Mouse (Mus musculus): ENCODE results near the gene Prkar2a. TPM values are rescaled to one million over a fixed set of nuclear protein-coding genes. Genes with fewer than 3 reads are reported as not detected.

Prkar2a gene
- total RNA-seq, 2 experiments from 2014 or later, result 92.4 to 112 TPM

GRCm38 (mm10) chr9:108691371-108691770 is 2.3 kb downstream of the Prkar2a start:
- intact Hi-C loops (cut with DNase I; ENCODE audit: low total_unique reads), result no loop called here
- DNase-seq, result no peak

GRCm38 (mm10) chr9:108691846-108692225 is 2.7 kb downstream of the Prkar2a start:
- intact Hi-C loops (cut with DNase I; ENCODE audit: low total_unique reads), result no loop called here
- peak; percentile 89 for DNase-seq

DNA sequence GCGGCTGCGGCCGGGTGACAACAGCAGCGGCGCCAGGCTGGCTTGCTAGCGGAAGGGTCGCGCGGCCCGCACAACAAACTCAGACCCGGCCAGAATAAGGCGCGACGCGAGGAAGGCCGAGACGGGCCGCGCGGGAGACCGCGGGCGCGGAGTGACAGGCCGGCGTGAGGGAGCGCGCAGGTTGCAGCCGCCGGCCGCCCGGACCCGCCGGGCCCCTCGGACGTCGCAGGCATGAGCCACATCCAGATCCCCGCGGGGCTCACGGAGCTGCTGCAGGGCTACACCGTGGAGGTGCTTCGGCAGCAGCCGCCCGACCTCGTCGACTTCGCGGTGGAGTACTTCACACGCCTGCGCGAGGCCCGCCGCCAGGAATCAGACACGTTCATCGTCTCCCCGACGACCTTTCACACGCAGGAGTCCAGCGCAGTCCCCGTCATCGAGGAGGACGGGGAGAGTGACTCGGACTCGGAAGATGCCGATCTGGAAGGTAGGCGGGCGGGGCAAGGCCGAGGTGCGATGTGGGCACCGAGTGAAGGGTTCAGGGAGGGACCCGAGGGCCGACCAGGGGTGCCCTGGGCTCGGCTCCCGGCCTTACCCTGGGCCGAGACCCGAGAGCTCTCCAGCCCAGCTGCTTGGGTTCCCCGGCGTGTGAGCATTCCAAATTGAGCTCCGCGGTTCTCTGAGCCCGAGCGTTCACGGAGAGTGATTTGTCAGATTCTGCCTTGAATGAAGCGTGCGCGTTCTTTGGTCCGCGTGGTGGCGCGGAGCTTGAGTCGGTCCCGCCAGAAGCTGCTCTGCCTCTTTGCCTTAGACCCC is 3.3 kb downstream of the Prkar2a start:
- intact Hi-C loops (cut with DNase I; ENCODE audit: low total_unique reads), result no loop called here
- peak; percentile 53 for DNase-seq

DNA sequence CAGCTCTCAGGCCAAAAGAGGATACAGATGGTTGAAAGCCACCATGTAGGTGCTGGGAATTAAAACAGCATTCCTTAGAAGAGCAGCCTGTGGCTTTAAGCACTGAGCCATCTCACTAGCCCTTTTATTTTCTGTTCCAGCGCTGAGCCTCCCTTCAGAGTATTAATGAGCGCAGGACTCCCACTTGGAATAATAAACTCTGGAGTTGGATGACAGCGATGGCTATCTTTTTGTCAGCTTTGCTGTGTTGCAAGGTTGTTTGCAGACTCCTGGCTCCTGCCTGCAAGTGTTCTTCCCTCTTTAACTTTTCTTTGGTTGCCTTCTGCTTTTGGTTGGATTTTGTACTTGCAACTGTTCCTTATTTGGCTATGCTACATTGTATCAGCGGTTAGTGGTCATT is 4.8 kb downstream of the Prkar2a start:
- intact Hi-C loops (cut with DNase I; ENCODE audit: low total_unique reads), result no loop called here
- no peak for DNase-seq

GRCm38 (mm10) chr9:108694533-108694932 is 5.4 kb downstream of the Prkar2a start:
- intact Hi-C loops (cut with DNase I; ENCODE audit: low total_unique reads), result no loop called here
- no peak for DNase-seq

GRCm38 (mm10) chr9:108702476-108702875 is 13.4 kb downstream of the Prkar2a start:
- intact Hi-C loops (cut with DNase I; ENCODE audit: low total_unique reads), result no loop called here
- no peak for DNase-seq

GRCm38 (mm10) chr9:108703373-108704110 is 14.4 kb downstream of the Prkar2a start:
- DNase-seq, result peak; percentile 38

DNA sequence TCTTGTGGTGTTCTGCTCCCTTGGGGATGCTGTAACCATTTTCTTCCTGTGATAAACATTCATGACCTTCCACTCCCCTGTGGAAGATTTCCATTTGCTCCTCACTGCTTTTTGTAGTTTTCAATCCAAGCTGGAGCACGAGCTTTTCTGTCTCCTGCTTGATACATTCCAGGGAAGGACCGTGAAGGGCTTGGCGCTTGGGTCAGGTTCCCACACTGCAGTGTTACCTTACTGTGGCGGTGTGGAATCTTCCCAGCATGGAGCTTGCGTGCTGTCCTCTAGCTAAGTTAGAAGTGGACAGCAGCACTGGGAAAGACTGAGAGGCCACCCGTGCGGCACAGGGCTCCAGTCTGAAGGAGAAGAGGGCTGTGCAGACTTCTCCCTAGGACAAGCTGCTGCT is 15.5 kb downstream of the Prkar2a start:
- peak; percentile 15 for DNase-seq
- intact Hi-C loops (cut with DNase I; ENCODE audit: low total_unique reads), result no loop called here

More at GRCm38 (mm10) chr9:108703373-108704110, 14.4 kb downstream of the Prkar2a start:
- intact Hi-C loops (cut with DNase I; ENCODE audit: low total_unique reads), result no loop called here

- DNase-seq, result no peak
- intact Hi-C loops (cut with DNase I; ENCODE audit: low total_unique reads), result no loop called here
Measured at GRCm38 (mm10) chr9:108707212-108707611, 18.1 kb downstream of the Prkar2a start.

DNA sequence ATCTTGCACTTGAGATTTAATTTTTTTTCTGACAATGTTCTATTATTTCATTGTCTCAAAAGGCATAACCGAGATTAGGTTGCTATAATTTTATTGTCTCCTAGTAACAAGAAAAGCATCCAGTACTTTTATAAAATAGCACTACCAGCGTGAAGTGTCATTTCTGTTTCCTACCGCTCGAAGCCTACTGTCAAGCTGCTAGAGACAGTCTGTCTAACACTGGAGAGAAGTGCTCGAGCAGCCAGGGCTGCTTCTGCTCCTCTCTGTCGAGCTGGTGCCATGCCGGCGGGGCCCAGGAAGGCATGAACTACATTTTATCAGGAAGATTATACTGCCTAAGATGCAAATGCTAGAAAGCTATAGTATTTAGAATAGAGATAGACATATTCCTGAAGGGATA is 19.7 kb downstream of the Prkar2a start:
- intact Hi-C loops (cut with DNase I; ENCODE audit: low total_unique reads), result no loop called here
- no peak for DNase-seq

- no peak for DNase-seq
- intact Hi-C loops (cut with DNase I; ENCODE audit: low total_unique reads), result no loop called here
Measured at GRCm38 (mm10) chr9:108710767-108711166, 21.7 kb downstream of the Prkar2a start.

DNA sequence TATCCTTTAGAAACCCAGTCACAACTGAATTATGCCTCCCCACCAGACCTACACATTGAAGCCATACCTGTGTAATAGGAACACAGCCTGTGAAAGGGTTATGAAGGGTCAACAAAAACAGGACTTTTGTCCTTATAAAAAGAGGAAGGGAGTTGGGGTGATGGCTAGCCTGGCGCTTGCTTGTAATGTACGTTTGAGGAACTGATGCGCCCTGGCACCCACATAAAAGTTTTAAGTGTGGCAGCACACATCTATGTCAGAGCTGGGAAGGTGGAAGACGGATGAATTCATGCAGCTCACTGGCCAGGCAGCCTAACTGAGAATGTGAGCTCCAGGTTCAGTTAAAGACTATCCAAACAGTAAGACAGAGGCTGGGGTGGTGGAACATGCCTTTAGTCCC is 27.1 kb downstream of the Prkar2a start:
- no peak for DNase-seq
- intact Hi-C loops (cut with DNase I; ENCODE audit: low total_unique reads), result no loop called here

GRCm38 (mm10) chr9:108723751-108724150 is 34.6 kb downstream of the Prkar2a start:
- no peak for DNase-seq
- intact Hi-C loops (cut with DNase I; ENCODE audit: low total_unique reads), result no loop called here

GRCm38 (mm10) chr9:108726116-108726515 is 37.0 kb downstream of the Prkar2a start:
- intact Hi-C loops (cut with DNase I; ENCODE audit: low total_unique reads), result no loop called here
- DNase-seq, result no peak

DNA sequence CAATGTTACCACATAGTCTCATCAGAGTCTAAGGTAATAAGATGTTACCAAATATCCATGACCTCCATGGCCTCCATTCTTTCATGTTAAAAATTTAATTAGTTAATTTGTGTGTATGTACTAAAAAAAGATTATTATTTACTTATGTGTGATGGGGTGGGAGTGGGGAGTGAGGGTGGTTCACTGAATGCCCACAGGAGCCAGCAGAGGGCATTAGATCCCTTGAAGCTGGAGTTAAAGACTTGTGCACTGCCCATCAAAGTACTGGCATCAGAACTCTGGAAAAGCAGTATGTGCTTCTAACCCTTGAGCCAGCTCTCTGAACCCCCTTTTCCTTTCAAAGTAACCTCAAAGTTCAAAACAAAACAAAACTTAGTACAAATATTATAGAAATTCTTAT is 39.9 kb downstream of the Prkar2a start:
- DNase-seq, result no peak
- intact Hi-C loops (cut with DNase I; ENCODE audit: low total_unique reads), result no loop called here

- DNase-seq, result no peak
- intact Hi-C loops (cut with DNase I; ENCODE audit: low total_unique reads), result no loop called here
Measured at GRCm38 (mm10) chr9:108732462-108732861, 43.3 kb downstream of the Prkar2a start.

DNA sequence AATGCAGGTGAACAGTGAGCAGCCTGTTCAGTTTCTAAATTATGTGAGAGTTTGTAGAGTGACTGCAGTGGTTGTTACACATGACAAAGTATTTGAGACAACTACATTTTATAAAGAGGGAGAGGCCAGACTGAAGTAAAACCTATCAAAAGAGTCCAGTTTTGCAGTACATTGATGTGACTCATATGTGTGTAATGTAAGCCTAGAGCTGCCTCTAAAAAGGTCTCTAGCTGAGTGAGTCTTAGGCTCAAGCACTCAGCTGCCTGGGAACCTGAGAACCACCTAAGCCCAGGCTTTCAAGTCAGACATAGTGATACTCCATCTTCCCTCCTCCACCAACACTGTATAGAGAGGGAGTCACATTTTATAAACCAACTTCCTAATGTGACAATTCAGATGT is 45.5 kb downstream of the Prkar2a start:
- DNase-seq, result no peak
- intact Hi-C loops (cut with DNase I; ENCODE audit: low total_unique reads), result no loop called here

GRCm38 (mm10) chr9:108739239-108739638 is 50.1 kb downstream of the Prkar2a start:
- DNase-seq, result no peak
- intact Hi-C loops (cut with DNase I; ENCODE audit: low total_unique reads), result no loop called here

DNA sequence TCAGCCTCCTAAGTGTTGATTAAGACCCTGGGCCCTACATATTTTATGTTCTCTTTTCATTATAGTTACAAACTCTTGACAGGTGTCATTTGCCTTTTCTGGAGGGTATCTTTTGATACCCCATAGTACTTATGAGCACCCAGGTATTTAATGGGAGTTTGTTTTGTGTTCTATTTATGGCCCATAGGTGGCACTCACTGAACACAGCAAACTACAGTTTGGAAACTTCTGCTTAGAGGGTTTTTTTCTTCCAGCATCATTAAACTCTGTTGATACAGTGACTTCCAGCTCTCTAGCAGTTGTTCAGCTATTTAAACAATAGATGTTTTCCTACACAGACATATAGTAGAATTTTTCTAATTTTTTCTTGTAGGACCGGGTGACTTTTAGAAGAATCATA is 50.9 kb downstream of the Prkar2a start:
- no peak for DNase-seq
- intact Hi-C loops (cut with DNase I; ENCODE audit: low total_unique reads), result no loop called here

- DNase-seq, result no peak
- intact Hi-C loops (cut with DNase I; ENCODE audit: low total_unique reads), result no loop called here
Measured at GRCm38 (mm10) chr9:108742048-108742447, 52.9 kb downstream of the Prkar2a start.

All from gastrocnemius, postnatal 14 days (tissue).